Mouse (Mus musculus) embryonic facial prominence, embryonic 11.5 days (tissue): ENCODE data around the gene Tarsl2. TPM values are rescaled to one million over a fixed set of nuclear protein-coding genes. Genes with fewer than 3 reads are reported as not detected.
A peak's percentile ranks its signal among the peaks of the same experiment; 100 is the strongest.

Source experiments
- ATAC-seq: fragments of 200-750 bp; cut with Nextera tagmentation; replicated peaks from 2 replicates; pipeline ENCODE4 v1.8.0; 2017; ENCODE audit warnings: low read depth; ENCODE audit not compliant: insufficient number of reproducible peaks, low FRiP score, low TSS enrichment
- DNase-seq: peaks from one replicate; pipeline ENCODE4 v3.0.0-alpha.2; 2015; ENCODE audit warnings: low spot score
- H3K27ac ChIP-seq: fragments of 300-500 bp; sonication (generic); replicated peaks from 2 replicates; pipeline ENCODE4 v1.5.1; 2014; ENCODE audit warnings: mild to moderate bottlenecking, low read depth, low read length, control low read depth
- H3K27me3 ChIP-seq: fragments of 300-500 bp; sonication (generic); 2 replicates; pipeline ENCODE4 v1.6.1; 2014; ENCODE audit warnings: mild to moderate bottlenecking, low read length, moderate library complexity, mixed read lengths; ENCODE audit not compliant: control insufficient read depth, insufficient read depth
- H3K36me3 ChIP-seq: fragments of 300-500 bp; sonication (generic); replicated peaks from 2 replicates; pipeline ENCODE4 v1.6.1; 2014; ENCODE audit warnings: low read depth, mild to moderate bottlenecking, low read length, moderate library complexity, mixed read lengths; ENCODE audit not compliant: control insufficient read depth, insufficient read depth
- H3K4me1 ChIP-seq: fragments of 300-500 bp; sonication (generic); 2 replicates; pipeline ENCODE4 v1.6.1; 2014; ENCODE audit warnings: low read length, mixed read lengths; ENCODE audit not compliant: control insufficient read depth, insufficient read depth
- H3K4me2 ChIP-seq: fragments of 300-500 bp; sonication (generic); 2 replicates; pipeline ENCODE4 v1.6.1; 2014; ENCODE audit warnings: low read depth, mild to moderate bottlenecking, control low read depth, low read length, moderate library complexity
- H3K4me3 ChIP-seq: fragments of 300-500 bp; sonication (generic); 2 replicates; pipeline ENCODE4 v1.5.1; 2014; ENCODE audit warnings: low read depth, low read length, control low read depth
- H3K9ac ChIP-seq: fragments of 300-500 bp; sonication (generic); replicated peaks from 2 replicates; pipeline ENCODE4 v1.6.1; 2014; ENCODE audit warnings: mild to moderate bottlenecking, control low read depth, low read length
- H3K9me3 ChIP-seq: fragments of 300-500 bp; sonication (generic); replicated peaks from 2 replicates; pipeline ENCODE4 v1.6.1; 2016; ENCODE audit warnings: mild to moderate bottlenecking, low read length, inconsistent platforms, mixed read lengths; ENCODE audit not compliant: control insufficient read depth
- WGBS: fragments of 180-500 bp; shearing (Covaris S2); extraction: QIAGEN DNeasy Blood & Tissue Kit; methylation state at CpG from one replicate; pipeline ENCODE4 v1.1.7; 2014; 5-methylcytosine and 5-hydroxymethylcytosine counted together
- polyA plus RNA-seq: library from polyadenylated mRNA; unstranded; fragments of >200 nt; fragmentation: Nextera tagmentation; extraction: Ambion mirVana; gene quantifications from 2 replicates; pipeline ENCODE4 v1.2.1, GENCODE M21; 2014

Gene Tarsl2
- polyA plus RNA-seq, 1 experiment from 2014 or later, result 13.0 TPM

DNA sequence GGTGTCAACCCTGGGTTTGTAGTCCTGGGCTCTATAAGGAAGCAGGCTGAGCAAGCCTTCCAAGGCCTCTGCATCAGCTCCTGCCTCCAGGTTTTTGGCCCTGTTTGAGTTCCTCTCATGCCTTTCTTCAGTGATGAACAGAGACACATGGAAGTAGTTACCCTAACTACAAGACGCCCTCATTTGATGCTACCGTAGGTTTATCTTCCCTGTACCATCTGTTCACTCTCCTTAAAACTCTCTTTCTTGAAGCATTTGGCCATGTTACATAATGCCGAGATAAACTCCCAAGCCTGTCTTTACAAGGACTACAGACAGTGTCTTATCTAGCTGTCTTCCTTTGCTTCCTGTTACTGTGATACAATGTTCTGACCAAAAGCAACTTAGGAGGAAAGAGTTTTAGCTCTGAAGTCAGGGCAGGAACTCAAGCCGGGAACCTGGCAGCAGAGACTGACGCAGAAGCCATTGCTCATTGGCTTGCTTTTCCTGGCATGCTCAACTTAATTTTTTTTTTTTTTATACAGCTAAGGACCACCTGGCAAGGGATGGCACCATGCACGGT, 4.8 kb upstream of the Tarsl2 start:
- no peak for ATAC-seq
- Histone ChIP-seq H3K9ac (no peak overlapping the region), H3K4me2 (no peak overlapping the region), H3K4me1 (no peaks in the 10 kb centered on the region), H3K36me3 (no peaks in the 10 kb centered on the region), H3K9me3 (no peaks in the 10 kb centered on the region), H3K27me3 (no peaks in the 10 kb centered on the region), H3K4me3 (no peak overlapping the region), H3K27ac (no peak overlapping the region)
- 67% methylated on average over 6 of the region's 6 CpGs for WGBS
- DNase-seq, result no peak

DNA sequence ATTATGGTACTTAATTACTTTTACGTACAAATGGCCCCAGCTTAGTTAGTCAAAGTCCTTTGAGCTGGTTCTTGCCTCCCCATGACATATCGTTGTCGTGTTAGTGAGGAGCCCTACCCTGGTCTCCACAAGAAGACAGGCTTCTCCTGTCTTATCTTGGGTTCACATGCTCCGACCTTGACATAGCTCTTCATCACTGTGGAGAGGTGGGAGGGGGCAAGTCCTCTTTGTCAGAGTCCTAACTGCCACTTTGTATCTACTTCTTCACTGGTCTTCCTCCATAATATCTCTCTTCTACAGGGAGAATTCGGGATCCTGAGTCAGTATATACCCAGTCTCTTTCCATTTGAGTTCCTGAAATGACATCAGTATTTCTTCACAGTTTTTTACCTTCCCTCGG, 4.0 kb upstream of the Tarsl2 start:
- no peaks in the 10 kb centered on the region for H3K4me1 ChIP-seq
- WGBS, result 82% methylated on average over 6 of the region's 6 CpGs
- H3K27me3 ChIP-seq, result no peaks in the 10 kb centered on the region
- H3K27ac ChIP-seq, result no peak overlapping the region
- H3K9me3 ChIP-seq, result no peaks in the 10 kb centered on the region
- H3K4me3 ChIP-seq, result no peak overlapping the region
- H3K9ac ChIP-seq, result no peak overlapping the region
- DNase-seq (no peak), ATAC-seq (no peak)
- no peaks in the 10 kb centered on the region for H3K36me3 ChIP-seq
- no peak overlapping the region for H3K4me2 ChIP-seq

DNA sequence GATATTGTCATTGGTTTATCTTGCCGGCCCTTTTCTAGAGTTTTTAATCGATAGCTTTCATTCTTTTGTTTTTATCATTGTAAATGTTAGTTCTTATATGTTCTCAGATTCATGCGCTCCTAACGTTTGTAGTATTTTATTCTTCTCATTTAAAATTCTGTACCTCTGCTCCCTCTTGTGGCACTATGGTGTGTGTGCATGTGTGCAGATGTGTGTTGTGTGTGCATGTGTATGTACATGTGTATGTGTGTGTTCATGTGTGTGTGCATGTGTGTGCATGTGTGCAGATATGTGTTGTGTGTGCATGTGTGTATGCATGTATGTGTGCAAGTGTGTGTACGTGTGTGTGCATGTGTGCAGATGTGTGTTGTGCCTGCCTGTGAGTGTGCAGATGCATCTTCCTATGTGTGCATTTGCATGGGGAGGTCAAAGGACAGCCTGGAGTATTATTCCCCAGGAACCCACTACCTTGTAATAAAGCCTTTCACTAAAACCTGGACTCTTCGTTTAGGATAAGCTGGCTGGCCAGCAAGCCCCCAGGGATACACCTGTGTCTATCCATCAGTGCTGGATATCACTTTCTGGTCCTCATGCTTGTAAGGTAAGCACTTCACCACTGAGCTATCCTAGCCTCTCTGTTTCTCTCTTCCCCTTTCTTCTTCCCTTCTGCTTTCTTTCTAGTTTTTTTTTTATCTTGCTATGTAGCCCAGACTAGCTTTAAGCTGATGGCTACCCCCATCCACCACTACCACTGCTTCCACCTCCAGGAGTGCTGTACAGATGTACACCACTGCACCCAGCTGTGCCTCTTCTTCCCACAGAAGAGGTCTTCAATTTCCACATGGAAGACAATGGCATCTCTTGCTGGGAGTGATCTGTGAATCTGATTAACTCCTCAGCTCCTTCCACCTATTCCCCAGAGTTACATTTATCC, 2.1 kb upstream of the Tarsl2 start:
- Histone ChIP-seq H3K9me3 (no peaks in the 10 kb centered on the region), H3K9ac (no peak overlapping the region), H3K27me3 (no peaks in the 10 kb centered on the region), H3K4me3 (no peak overlapping the region), H3K27ac (no peak overlapping the region), H3K4me1 (no peaks in the 10 kb centered on the region), H3K36me3 (no peaks in the 10 kb centered on the region), H3K4me2 (no peak overlapping the region)
- ATAC-seq, result no peak
- DNase-seq, result peak; percentile 21
- 74% methylated on average over 6 of the region's 6 CpGs for WGBS

DNA sequence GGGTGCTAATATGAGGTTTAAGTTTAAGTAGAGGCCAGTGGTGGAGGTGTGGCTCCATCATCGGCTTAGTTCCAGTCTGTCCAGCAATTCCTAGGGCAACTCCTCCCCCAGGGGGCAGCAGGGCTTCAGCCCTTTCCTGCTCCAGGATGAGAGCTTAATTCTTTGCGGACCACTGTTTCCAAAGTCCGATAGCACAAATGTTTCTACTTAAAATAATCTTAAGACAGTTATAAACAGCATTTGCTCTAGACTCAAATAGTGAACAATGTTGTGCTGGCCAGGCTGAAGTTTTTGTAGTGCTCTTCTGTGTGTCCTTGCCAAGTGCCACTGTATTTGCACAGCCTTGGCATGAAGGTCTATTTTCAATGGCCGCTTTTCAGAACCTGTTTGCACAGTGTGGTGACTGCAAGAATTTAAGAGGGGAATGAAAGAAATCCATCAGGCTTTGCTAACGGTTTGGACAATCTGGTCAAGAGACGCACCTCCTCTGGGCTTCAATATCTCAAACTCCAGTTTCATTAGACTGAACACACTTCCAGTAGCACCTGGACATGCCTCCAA, 757 bp upstream of the Tarsl2 start:
- H3K36me3 ChIP-seq, result no peaks in the 10 kb centered on the region
- no peaks in the 10 kb centered on the region for H3K4me1 ChIP-seq
- ATAC-seq (no peak), DNase-seq (no peak)
- 33% methylated on average over 6 of the region's 6 CpGs for WGBS
- no peak overlapping the region for H3K9ac ChIP-seq
- H3K4me2 ChIP-seq, result peak overlapping the region; percentile 83
- no peaks in the 10 kb centered on the region for H3K27me3 ChIP-seq
- H3K27ac ChIP-seq, result no peak overlapping the region
- peak overlapping the region; percentile 64; the same call in 1 of the 2 replicates for H3K4me3 ChIP-seq
- no peaks in the 10 kb centered on the region for H3K9me3 ChIP-seq

DNA sequence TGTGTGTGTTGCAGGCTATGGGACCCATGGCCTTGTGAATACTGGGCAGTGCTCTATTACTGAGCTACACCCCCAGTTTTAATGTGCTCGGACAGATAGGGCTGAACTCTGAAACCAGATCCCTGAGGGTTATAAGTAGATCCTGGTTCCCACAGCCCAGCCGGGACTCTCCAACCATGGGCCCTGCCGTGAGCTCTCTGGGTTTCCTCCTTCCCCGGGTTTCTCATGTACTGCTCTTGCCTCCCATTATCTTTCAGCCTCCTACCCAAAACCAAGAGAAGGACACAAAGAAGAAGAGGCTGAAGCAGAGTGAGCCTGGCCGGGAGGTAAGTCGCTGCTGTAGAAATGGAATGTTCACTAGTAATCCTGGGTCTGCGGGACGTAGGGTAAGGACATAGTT, 1.3 kb downstream of the Tarsl2 start:
- no peak overlapping the region for H3K4me2 ChIP-seq
- no peaks in the 10 kb centered on the region for H3K27me3 ChIP-seq
- no peaks in the 10 kb centered on the region for H3K9me3 ChIP-seq
- ATAC-seq (no peak), DNase-seq (no peak)
- no peaks in the 10 kb centered on the region for H3K36me3 ChIP-seq
- H3K27ac ChIP-seq, result no peak overlapping the region
- no peak overlapping the region for H3K4me3 ChIP-seq
- no peak overlapping the region for H3K9ac ChIP-seq
- H3K4me1 ChIP-seq, result no peaks in the 10 kb centered on the region
- 83% methylated on average over 8 of the region's 8 CpGs for WGBS

DNA sequence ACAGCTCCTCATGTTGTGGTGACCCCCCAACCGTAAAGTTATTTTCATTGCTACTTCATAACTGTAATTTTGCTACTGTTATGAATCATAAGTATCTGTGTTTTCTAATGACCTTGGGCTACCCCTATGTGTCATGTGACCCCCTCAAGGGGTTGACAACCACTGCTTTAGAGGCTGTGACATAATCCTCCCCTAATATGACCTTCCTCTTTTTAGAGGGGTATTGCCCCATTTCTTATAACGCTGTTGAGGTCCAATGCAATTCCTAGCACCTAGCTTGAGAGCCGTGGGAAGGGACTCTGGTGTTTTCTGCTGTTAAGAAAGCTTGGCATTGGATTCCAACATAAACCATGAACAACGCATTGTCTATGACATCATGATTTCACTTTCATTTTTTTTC, 6.0 kb downstream of the Tarsl2 start:
- H3K4me3 ChIP-seq, result no peak overlapping the region
- DNase-seq (no peak), ATAC-seq (no peak)
- H3K9ac ChIP-seq, result no peak overlapping the region
- H3K27me3 ChIP-seq, result no peaks in the 10 kb centered on the region
- H3K27ac ChIP-seq, result no peak overlapping the region
- H3K4me1 ChIP-seq, result no peaks in the 10 kb centered on the region
- 91% methylated on average over 4 of the region's 4 CpGs for WGBS
- H3K4me2 ChIP-seq, result no peak overlapping the region
- H3K36me3 ChIP-seq, result no peaks in the 10 kb centered on the region
- H3K9me3 ChIP-seq, result no peaks in the 10 kb centered on the region

DNA sequence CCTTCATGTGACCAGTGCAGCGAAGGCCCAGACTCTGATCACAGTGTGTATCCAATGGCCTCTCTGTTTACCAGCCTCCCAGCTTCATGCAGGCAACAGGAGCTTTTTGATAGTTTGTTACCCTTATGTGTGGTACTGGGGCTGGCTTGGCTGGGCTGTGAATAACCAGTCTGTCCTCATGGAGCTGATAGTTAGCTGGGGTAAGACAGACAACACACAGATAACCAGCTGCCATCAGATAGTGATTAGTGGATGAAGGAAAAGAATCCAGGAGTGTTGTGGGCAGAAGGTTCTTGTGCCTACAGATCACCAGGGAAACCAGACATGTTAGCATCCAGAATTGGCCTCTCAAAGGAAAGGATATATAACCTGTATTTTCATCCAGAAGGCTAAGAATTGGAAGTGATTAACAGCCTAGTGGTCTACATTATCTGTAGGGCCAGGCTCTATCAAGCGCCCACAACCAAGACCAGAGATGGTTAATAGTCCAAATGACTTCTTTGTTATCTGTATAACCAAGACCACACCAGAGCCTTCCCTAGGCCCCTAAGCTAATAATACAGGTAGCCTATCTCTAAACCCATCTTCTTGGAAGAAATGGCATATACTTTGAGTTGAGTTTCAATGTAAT, 12.9 kb downstream of the Tarsl2 start:
- no peaks in the 10 kb centered on the region for H3K9me3 ChIP-seq
- H3K36me3 ChIP-seq, result no peaks in the 10 kb centered on the region
- DNase-seq, result no peak
- H3K4me1 ChIP-seq, result no peaks in the 10 kb centered on the region
- H3K4me3 ChIP-seq, result no peak overlapping the region
- no peak overlapping the region for H3K9ac ChIP-seq
- H3K27ac ChIP-seq, result no peak overlapping the region
- H3K27me3 ChIP-seq, result no peaks in the 10 kb centered on the region
- 90% methylated on average over 2 of the region's 2 CpGs for WGBS
- H3K4me2 ChIP-seq, result no peak overlapping the region
- no peak for ATAC-seq
